Mouse (Mus musculus) midbrain, postnatal 0 days (tissue): ENCODE data around the gene Ptprd. TPM values are rescaled to one million over a fixed set of nuclear protein-coding genes. Genes with fewer than 3 reads are reported as not detected.

ENCODE experiments used
- ATAC-seq: fragments of 200-750 bp; cut with Nextera tagmentation; 2 replicates; pipeline ENCODE4 v1.8.0; 2017; ENCODE audit warnings: moderate number of reproducible peaks, mild to moderate bottlenecking, moderate TSS enrichment, moderate library complexity; ENCODE audit not compliant: low FRiP score
- DNase-seq: peaks from one replicate; pipeline ENCODE4 v3.0.0-alpha.2; 2015; ENCODE audit warnings: low spot score
- H3K27ac ChIP-seq: fragments of 300-500 bp; sonication (generic); 2 replicates; pipeline ENCODE4 v1.5.1; 2014; ENCODE audit warnings: low read depth, mild to moderate bottlenecking, low read length, mixed read lengths
- H3K27me3 ChIP-seq: fragments of 300-500 bp; sonication (generic); 2 replicates; pipeline ENCODE4 v1.6.1; 2014; ENCODE audit warnings: low read length, control low read depth, mixed read lengths; ENCODE audit not compliant: insufficient read depth
- H3K36me3 ChIP-seq: fragments of 300-500 bp; sonication (generic); 2 replicates; pipeline ENCODE4 v1.6.1; 2014; ENCODE audit warnings: low read length, control low read depth, mixed read lengths; ENCODE audit not compliant: insufficient read depth
- H3K4me1 ChIP-seq: fragments of 300-500 bp; sonication (generic); 2 replicates; pipeline ENCODE4 v1.6.1; 2014; ENCODE audit warnings: mild to moderate bottlenecking, control low read depth, antibody characterized with exemption, low read length, mixed read lengths; ENCODE audit not compliant: insufficient read depth
- H3K4me2 ChIP-seq: fragments of 300-500 bp; sonication (generic); 2 replicates; pipeline ENCODE4 v1.6.1; 2014; ENCODE audit warnings: low read depth, mild to moderate bottlenecking, low read length, mixed read lengths; ENCODE audit not compliant: poor library complexity, severe bottlenecking
- H3K4me3 ChIP-seq: fragments of 300-500 bp; sonication (generic); 2 replicates; pipeline ENCODE4 v1.5.1; 2014; ENCODE audit warnings: low read depth, mild to moderate bottlenecking, low read length, moderate library complexity
- H3K9ac ChIP-seq: fragments of 300-500 bp; sonication (generic); replicated peaks from 2 replicates; pipeline ENCODE4 v1.6.1; 2014; ENCODE audit warnings: mild to moderate bottlenecking, low read length, moderate library complexity, mixed read lengths; ENCODE audit not compliant: poor library complexity, severe bottlenecking
- H3K9me3 ChIP-seq: fragments of 300-500 bp; sonication (generic); 2 replicates; pipeline ENCODE4 v1.6.1; 2016; ENCODE audit warnings: low read length, control low read depth
- CTCF ChIP-seq: IDR thresholded peaks from 2 replicates; pipeline ENCODE4 v1.5.1; 2016; ENCODE audit warnings: antibody characterized with exemption, mild to moderate bottlenecking
- WGBS: fragments of 180-500 bp; shearing (Covaris S2); extraction: QIAGEN DNeasy Blood & Tissue Kit; methylation state at CpG from one replicate; pipeline ENCODE4 v1.1.7; 2014; 5-methylcytosine and 5-hydroxymethylcytosine counted together
- polyA plus RNA-seq: library from polyadenylated mRNA; unstranded; fragments of >200 nt; fragmentation: Nextera tagmentation; extraction: Ambion mirVana; gene quantifications from 2 replicates; pipeline ENCODE4 v1.2.1, GENCODE M21; 2015
- total RNA-seq: library from RNA; depleted of rRNA; stranded (reverse); fragments of >200 nt; gene quantifications from 2 replicates; pipeline ENCODE4 v1.2.3, GENCODE M21; 2014

Ptprd gene
- total and polyA plus RNA-seq, 2 experiments from 2014 or later: 66.1 to 102 TPM

- Histone ChIP-seq H3K9me3 (no peaks in the 10 kb centered on the region), H3K36me3 (no peaks in the 10 kb centered on the region), H3K9ac (no peak overlapping the region), H3K4me2 (no peak overlapping the region), H3K27ac (no peak overlapping the region), H3K27me3 (no peaks in the 10 kb centered on the region), H3K4me1 (0 out of 2 replicates have a peak, but pooled peaks cover 4% of the 10 kb centered on the region), H3K4me3 (no peak overlapping the region)
- DNase-seq (no peak), ATAC-seq (no peak)
- no peak for TF ChIP-seq CTCF
These were observed 1970.2 kb downstream of the Ptprd start for GRCm38 (mm10) chr4:76241542-76241941.

- 81% methylated on average over 3 of the region's 3 CpGs for WGBS
- Histone ChIP-seq H3K4me1 (0 out of 2 replicates have a peak, but pooled peaks cover 4% of the 10 kb centered on the region), H3K27ac (no peak overlapping the region), H3K4me3 (no peak overlapping the region), H3K9me3 (no peaks in the 10 kb centered on the region), H3K36me3 (no peaks in the 10 kb centered on the region), H3K4me2 (no peak overlapping the region), H3K27me3 (no peaks in the 10 kb centered on the region), H3K9ac (no peak overlapping the region)
- DNase-seq (peak; percentile 27), ATAC-seq (no peak)
- TF ChIP-seq CTCF: no peak
These were observed 1970.6 kb downstream of the Ptprd start for GRCm38 (mm10) chr4:76241140-76241539.

GRCm38 (mm10) chr4:76239063-76239462 lies 1972.7 kb downstream of the Ptprd start:
- H3K36me3 ChIP-seq: no peaks in the 10 kb centered on the region
- peak overlapping the region; percentile 35 for H3K4me2 ChIP-seq
- H3K9ac ChIP-seq: peak overlapping the region; percentile 1; the same call in 1 of the 2 replicates
- H3K27me3 ChIP-seq: no peaks in the 10 kb centered on the region
- peak; percentile 52 for DNase-seq
- H3K4me1 ChIP-seq: 0 out of 2 replicates have a peak, but pooled peaks cover 4% of the 10 kb centered on the region
- H3K27ac ChIP-seq: peak overlapping the region; percentile 12; the same call in 1 of the 2 replicates
- no peaks in the 10 kb centered on the region for H3K9me3 ChIP-seq
- WGBS: 13% methylated on average over 5 of the region's 5 CpGs
- no peak overlapping the region for H3K4me3 ChIP-seq
- ATAC-seq: no peak
- TF ChIP-seq CTCF: no peak

- Histone ChIP-seq H3K9ac (no peak overlapping the region; the same call in 1 of the 2 replicates), H3K4me1 (0 out of 2 replicates have a peak, but pooled peaks cover 4% of the 10 kb centered on the region), H3K27me3 (no peaks in the 10 kb centered on the region), H3K36me3 (no peaks in the 10 kb centered on the region), H3K4me3 (no peak overlapping the region), H3K27ac (0 out of 2 replicates have a peak overlapping the region, but pooled peaks have one; percentile 12), H3K9me3 (no peaks in the 10 kb centered on the region), H3K4me2 (no peak overlapping the region)
- no peak for ATAC-seq
- WGBS: 47% methylated on average over 5 of the region's 5 CpGs
- TF ChIP-seq CTCF: no peak
- no peak for DNase-seq
These were observed 1973.2 kb downstream of the Ptprd start for GRCm38 (mm10) chr4:76238577-76238976.

GRCm38 (mm10) chr4:76237827-76238226 lies 1973.9 kb downstream of the Ptprd start:
- H3K27ac ChIP-seq: no peak overlapping the region
- 100% methylated on average over 1 of the region's 1 CpGs for WGBS
- TF ChIP-seq CTCF: no peak

GRCm38 (mm10) chr4:76223720-76224119 lies 1988.0 kb downstream of the Ptprd start:
- Histone ChIP-seq H3K27me3 (no peaks in the 10 kb centered on the region), H3K4me1 (no peaks in the 10 kb centered on the region), H3K4me2 (no peak overlapping the region), H3K27ac (no peak overlapping the region), H3K9me3 (no peaks in the 10 kb centered on the region), H3K4me3 (no peak overlapping the region), H3K9ac (no peak overlapping the region), H3K36me3 (no peaks in the 10 kb centered on the region)
- 51% methylated on average over 3 of the region's 3 CpGs for WGBS
- DNase-seq (no peak), ATAC-seq (no peak)
- TF ChIP-seq CTCF: no peak

More at GRCm38 (mm10) chr4:76237827-76238226, 1973.9 kb downstream of the Ptprd start:
- Histone ChIP-seq H3K4me1 (0 out of 2 replicates have a peak, but pooled peaks cover 4% of the 10 kb centered on the region), H3K4me3 (no peak overlapping the region), H3K27me3 (no peaks in the 10 kb centered on the region), H3K4me2 (no peak overlapping the region), H3K36me3 (no peaks in the 10 kb centered on the region), H3K9ac (no peak overlapping the region), H3K9me3 (no peaks in the 10 kb centered on the region)
- ATAC-seq (no peak), DNase-seq (no peak)
